Mouse (Mus musculus): ENCODE data around the gene Rbm43. TPM values are rescaled to one million over a fixed set of nuclear protein-coding genes. Genes with fewer than 3 reads are reported as not detected.

The Rbm43 gene
- polyA plus RNA-seq, 1 experiment from 2014 or later: 11.9 TPM

GRCm38 (mm10) chr2:51933341-51934134 lies 1.4 kb downstream of the Rbm43 start:
- Histone ChIP-seq H3K9ac (replicated peaks) (peak overlapping the region; percentile 90), H3K4me1 (ENCODE audit: insufficient read depth) (peaks cover 16% of the 10 kb centered on the region)
- peak; percentile 32; the same call in 1 of the 2 replicates for ATAC-seq

GRCm38 (mm10) chr2:51931241-51931640 lies 3.7 kb downstream of the Rbm43 start:
- Histone ChIP-seq H3K4me1 (ENCODE audit: insufficient read depth) (peaks cover 10% of the 10 kb centered on the region; the same call in 1 of the 2 replicates), H3K27ac (ENCODE audit: low read depth) (no peak overlapping the region), H3K27me3 (ENCODE audit: insufficient read depth, low read length) (no peaks in the 10 kb centered on the region), H3K4me3 (ENCODE audit: low read depth, low read length) (no peak overlapping the region), H3K36me3 (replicated peaks; ENCODE audit: insufficient read depth, low read length) (peaks cover 20% of the 10 kb centered on the region; the same call in 1 of the 2 replicates), H3K9me3 (ENCODE audit: low read length) (no peaks in the 10 kb centered on the region), H3K4me2 (ENCODE audit: low read depth, low read length) (no peak overlapping the region), H3K9ac (replicated peaks) (no peak overlapping the region)
- DNase-seq (no peak), ATAC-seq (no peak)
- TF ChIP-seq CTCF (IDR thresholded peaks at IDR 0.05; ENCODE audit: low read depth): no peak
- no peak for TF ChIP-seq EP300 (IDR thresholded peaks at IDR 0.05; ENCODE audit: low read depth)
- WGBS (ENCODE audit: insufficient replicate concordance): 80% methylated on average over 7 of the region's 7 CpGs

More at GRCm38 (mm10) chr2:51933341-51934134, 1.4 kb downstream of the Rbm43 start:
- H3K27me3 ChIP-seq (ENCODE audit: insufficient read depth, low read length): no peaks in the 10 kb centered on the region
- peak overlapping the region; percentile 94 for H3K27ac ChIP-seq (ENCODE audit: low read depth)
- H3K36me3 ChIP-seq (replicated peaks; ENCODE audit: insufficient read depth, low read length): peaks cover 12% of the 10 kb centered on the region; the same call in 1 of the 2 replicates
- WGBS (ENCODE audit: insufficient replicate concordance): 27% methylated on average over 12 of the region's 12 CpGs
- H3K4me2 ChIP-seq (ENCODE audit: low read depth, low read length): peak overlapping the region; percentile 87
- no peaks in the 10 kb centered on the region for H3K9me3 ChIP-seq (ENCODE audit: low read length)
- peak; percentile 26 for DNase-seq
- TF ChIP-seq CTCF (IDR thresholded peaks at IDR 0.05; ENCODE audit: low read depth): no peak
- TF ChIP-seq EP300 (IDR thresholded peaks at IDR 0.05; ENCODE audit: low read depth): no peak
- peak overlapping the region; percentile 91 for H3K4me3 ChIP-seq (ENCODE audit: low read depth, low read length)

- peak; percentile 63 for DNase-seq
- Histone ChIP-seq H3K36me3 (replicated peaks; ENCODE audit: insufficient read depth, low read length) (no peaks in the 10 kb centered on the region), H3K4me1 (ENCODE audit: insufficient read depth) (no peaks in the 10 kb centered on the region), H3K27me3 (ENCODE audit: insufficient read depth, low read length) (no peaks in the 10 kb centered on the region), H3K4me2 (ENCODE audit: low read depth, low read length) (no peak overlapping the region), H3K4me3 (ENCODE audit: low read depth, low read length) (no peak overlapping the region), H3K9me3 (ENCODE audit: low read length) (no peaks in the 10 kb centered on the region), H3K9ac (replicated peaks) (no peak overlapping the region), H3K27ac (ENCODE audit: low read depth) (no peak overlapping the region)
- WGBS (ENCODE audit: insufficient replicate concordance): 17% methylated on average over 5 of the region's 5 CpGs
- ATAC-seq: peak; percentile 38; the same call in 1 of the 2 replicates
- TF ChIP-seq EP300 (IDR thresholded peaks at IDR 0.05; ENCODE audit: low read depth): no peak
- TF ChIP-seq CTCF (IDR thresholded peaks at IDR 0.05; ENCODE audit: low read depth): peak; percentile 87
Measured at GRCm38 (mm10) chr2:51914944-51915680, 19.9 kb downstream of the Rbm43 start.

GRCm38 (mm10) chr2:51914532-51914931 lies 20.4 kb downstream of the Rbm43 start:
- TF ChIP-seq EP300 (IDR thresholded peaks at IDR 0.05; ENCODE audit: low read depth): no peak
- no peak for TF ChIP-seq CTCF (IDR thresholded peaks at IDR 0.05; ENCODE audit: low read depth)
- Histone ChIP-seq H3K4me1 (ENCODE audit: insufficient read depth) (no peaks in the 10 kb centered on the region), H3K36me3 (replicated peaks; ENCODE audit: insufficient read depth, low read length) (no peaks in the 10 kb centered on the region), H3K27me3 (ENCODE audit: insufficient read depth, low read length) (no peaks in the 10 kb centered on the region), H3K27ac (ENCODE audit: low read depth) (no peak overlapping the region), H3K9me3 (ENCODE audit: low read length) (no peaks in the 10 kb centered on the region), H3K4me2 (ENCODE audit: low read depth, low read length) (no peak overlapping the region), H3K9ac (replicated peaks) (no peak overlapping the region), H3K4me3 (ENCODE audit: low read depth, low read length) (no peak overlapping the region)
- DNase-seq (no peak), ATAC-seq (no peak)
- WGBS (ENCODE audit: insufficient replicate concordance): 51% methylated on average over 7 of the region's 7 CpGs

GRCm38 (mm10) chr2:51912740-51913139 lies 22.2 kb downstream of the Rbm43 start:
- TF ChIP-seq CTCF (IDR thresholded peaks at IDR 0.05; ENCODE audit: low read depth) (no peak), EP300 (IDR thresholded peaks at IDR 0.05; ENCODE audit: low read depth) (no peak)
- ATAC-seq (no peak), DNase-seq (no peak)
- 55% methylated on average over 6 of the region's 6 CpGs for WGBS (ENCODE audit: insufficient replicate concordance)
- no peaks in the 10 kb centered on the region for H3K9me3 ChIP-seq (ENCODE audit: low read length)
- no peaks in the 10 kb centered on the region for H3K27me3 ChIP-seq (ENCODE audit: insufficient read depth, low read length)
- no peak overlapping the region for H3K4me2 ChIP-seq (ENCODE audit: low read depth, low read length)
- no peak overlapping the region for H3K9ac ChIP-seq (replicated peaks)
- no peak overlapping the region for H3K27ac ChIP-seq (ENCODE audit: low read depth)
- H3K36me3 ChIP-seq (replicated peaks; ENCODE audit: insufficient read depth, low read length): no peaks in the 10 kb centered on the region
- no peak overlapping the region for H3K4me3 ChIP-seq (ENCODE audit: low read depth, low read length)
- H3K4me1 ChIP-seq (ENCODE audit: insufficient read depth): no peaks in the 10 kb centered on the region

- H3K27ac ChIP-seq (ENCODE audit: low read depth): no peak overlapping the region
- no peaks in the 10 kb centered on the region for H3K36me3 ChIP-seq (replicated peaks; ENCODE audit: insufficient read depth, low read length)
- no peak for DNase-seq
- no peak for ATAC-seq
- H3K4me3 ChIP-seq (ENCODE audit: low read depth, low read length): no peak overlapping the region
- TF ChIP-seq EP300 (IDR thresholded peaks at IDR 0.05; ENCODE audit: low read depth) (no peak), CTCF (IDR thresholded peaks at IDR 0.05; ENCODE audit: low read depth) (no peak)
- no peaks in the 10 kb centered on the region for H3K4me1 ChIP-seq (ENCODE audit: insufficient read depth)
- H3K27me3 ChIP-seq (ENCODE audit: insufficient read depth, low read length): no peaks in the 10 kb centered on the region
- no peak overlapping the region for H3K4me2 ChIP-seq (ENCODE audit: low read depth, low read length)
- no peak overlapping the region for H3K9ac ChIP-seq (replicated peaks)
- WGBS (ENCODE audit: insufficient replicate concordance): 46% methylated on average over 2 of the region's 2 CpGs
- H3K9me3 ChIP-seq (ENCODE audit: low read length): no peaks in the 10 kb centered on the region
Measured at GRCm38 (mm10) chr2:51911864-51912263, 23.1 kb downstream of the Rbm43 start.
